Mouse (Mus musculus) intestine, embryonic 15.5 days (tissue): Measurements from ENCODE around the gene Gal3st2. TPM values are rescaled to one million over a fixed set of nuclear protein-coding genes. Genes with fewer than 3 reads are reported as not detected.
"Not testable (repeated sequence)": the region's sequence is repeated elsewhere in the genome, so short reads cannot be mapped to it uniquely, and the experiment has no call there.

ENCODE experiments used
- ATAC-seq: fragments of 200-750 bp; cut with Nextera tagmentation; 2 replicates; pipeline ENCODE4 v1.8.0; 2017; ENCODE audit warnings: moderate TSS enrichment, moderate library complexity
- H3K27ac ChIP-seq: fragments of 300-500 bp; sonication (generic); 2 replicates; pipeline ENCODE4 v1.5.1; 2015; ENCODE audit warnings: mild to moderate bottlenecking, inconsistent platforms
- H3K27me3 ChIP-seq: fragments of 300-500 bp; sonication (generic); replicated peaks from 2 replicates; pipeline ENCODE4 v1.6.1; 2015; ENCODE audit warnings: inconsistent platforms
- H3K36me3 ChIP-seq: fragments of 300-500 bp; sonication (generic); 2 replicates; pipeline ENCODE4 v1.6.1; 2015; ENCODE audit warnings: inconsistent platforms
- H3K4me1 ChIP-seq: fragments of 300-500 bp; sonication (generic); replicated peaks from 2 replicates; pipeline ENCODE4 v1.6.1; 2015; ENCODE audit warnings: inconsistent platforms
- H3K4me2 ChIP-seq: fragments of 300-500 bp; sonication (generic); replicated peaks from 2 replicates; pipeline ENCODE4 v1.6.1; 2015; ENCODE audit warnings: mild to moderate bottlenecking, inconsistent platforms
- H3K4me3 ChIP-seq: fragments of 300-500 bp; sonication (generic); replicated peaks from 2 replicates; pipeline ENCODE4 v1.5.1; 2015; ENCODE audit warnings: inconsistent platforms
- H3K9ac ChIP-seq: fragments of 300-500 bp; sonication (generic); 2 replicates; pipeline ENCODE4 v1.6.1; 2015; ENCODE audit warnings: inconsistent platforms
- H3K9me3 ChIP-seq: fragments of 300-500 bp; sonication (generic); 2 replicates; pipeline ENCODE4 v1.6.1; 2016; ENCODE audit warnings: inconsistent platforms
- WGBS: fragments of 180-500 bp; shearing (Covaris S2); methylation state at CpG from one replicate; pipeline ENCODE4 v1.1.7; 2015; 5-methylcytosine and 5-hydroxymethylcytosine counted together
- polyA plus RNA-seq: library from polyadenylated mRNA; unstranded; fragments of >200 nt; fragmentation: Nextera tagmentation; extraction: Ambion mirVana; gene quantifications from 2 replicates; pipeline ENCODE4 v1.2.1, GENCODE M21; 2015

Gal3st2 gene
- 0.05 and 0.44 TPM in 2 replicates for polyA plus RNA-seq

DNA sequence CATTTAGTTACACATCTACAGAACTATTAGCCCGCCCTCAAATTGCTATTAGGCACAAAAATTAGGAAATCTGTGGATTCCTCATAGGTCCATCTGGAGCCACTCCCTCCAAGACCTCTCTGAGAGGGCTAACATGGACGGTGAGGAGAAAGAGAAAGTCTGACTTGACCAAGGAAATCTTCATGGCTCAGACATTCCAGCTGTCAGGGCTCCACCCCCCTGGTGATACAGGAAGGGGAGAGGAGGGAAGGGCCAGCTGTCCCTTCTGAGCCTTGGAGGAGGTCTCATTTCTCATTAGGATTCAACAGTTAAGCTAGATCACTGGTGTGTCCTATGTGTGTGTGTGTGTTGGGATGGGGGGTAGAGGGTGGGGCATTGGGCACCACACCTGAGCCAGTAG is at the start of gene Gal3st2:
TSS of gene Gal3st2 (plus strand) at position 259 of the 400 bp plus-strand sequence.
- not testable (repeated sequence) for H3K9ac ChIP-seq, H3K36me3 ChIP-seq, H3K4me1 ChIP-seq, H3K27ac ChIP-seq, ATAC-seq, H3K9me3 ChIP-seq, H3K4me3 ChIP-seq, H3K4me2 ChIP-seq, H3K27me3 ChIP-seq
- 54% methylated on average over 2 of the region's 2 CpGs for WGBS

DNA sequence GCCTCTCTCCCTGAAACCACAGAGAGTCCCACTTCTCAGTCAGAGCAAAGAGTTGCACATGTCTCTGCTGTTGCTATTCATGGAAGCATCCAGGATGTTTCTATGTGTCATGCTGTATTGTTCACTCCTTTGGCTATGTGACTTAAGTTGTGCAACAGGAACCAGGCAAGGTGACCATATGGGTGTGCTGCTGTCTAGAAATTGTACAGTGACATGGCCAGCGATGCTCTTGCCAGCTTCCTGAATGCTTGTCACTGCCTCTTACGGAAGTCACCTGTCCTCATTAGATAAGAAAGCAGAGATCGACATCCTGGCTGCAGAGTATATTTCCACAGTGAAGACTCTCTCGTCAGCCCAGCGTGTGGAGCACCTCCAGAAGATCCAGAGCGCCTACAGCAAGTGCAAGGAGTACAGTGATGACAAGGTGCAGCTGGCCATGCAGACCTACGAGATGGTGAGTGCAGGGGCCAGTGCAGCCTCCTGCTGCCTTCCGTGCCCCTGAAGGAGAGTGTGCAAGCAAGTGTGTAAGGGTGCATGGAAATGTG is 49.5 kb upstream of the Gal3st2 start:
- H3K4me3 ChIP-seq: no peak overlapping the region
- peaks cover 54% of the 10 kb centered on the region for H3K36me3 ChIP-seq
- no peak overlapping the region for H3K9ac ChIP-seq
- H3K4me1 ChIP-seq: no peaks in the 10 kb centered on the region
- WGBS: 89% methylated on average over 8 of the region's 8 CpGs
- H3K27ac ChIP-seq: no peak overlapping the region
- ATAC-seq: no peak
- no peaks in the 10 kb centered on the region for H3K27me3 ChIP-seq
- no peaks in the 10 kb centered on the region for H3K9me3 ChIP-seq
- H3K4me2 ChIP-seq: no peak overlapping the region

DNA sequence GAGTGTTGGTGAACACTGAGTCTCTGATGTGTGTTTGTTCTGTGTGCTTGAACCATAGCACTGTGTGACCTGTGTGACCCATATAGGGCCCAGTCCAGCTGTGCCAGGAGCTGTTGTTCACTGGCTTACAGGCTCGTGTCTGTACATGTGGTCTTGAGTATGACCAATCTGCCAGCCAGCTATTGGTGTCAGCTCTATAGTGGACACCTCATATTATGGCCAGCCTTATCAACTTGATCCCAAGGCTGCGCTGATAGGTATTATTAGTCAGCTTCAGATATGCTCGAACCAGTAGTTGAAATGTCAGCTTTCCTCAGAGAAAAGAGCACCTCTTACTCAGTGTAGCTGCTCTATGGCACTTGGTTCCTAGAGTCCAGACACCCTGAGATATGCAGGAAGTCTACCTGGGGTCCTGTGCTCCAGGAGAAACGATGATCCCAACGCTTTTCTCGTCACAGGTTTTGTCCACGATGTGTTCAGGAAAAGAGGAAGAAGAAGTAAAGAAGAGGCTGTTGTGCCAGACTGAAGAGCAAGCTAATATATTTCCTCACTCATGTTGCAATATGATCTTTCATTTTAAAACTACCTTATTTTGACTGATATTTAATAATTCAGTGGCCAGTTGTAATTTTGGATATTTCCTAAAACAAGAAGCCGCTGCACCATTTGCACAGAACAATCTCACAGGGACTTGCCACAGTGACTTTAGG is 43.1 kb upstream of the Gal3st2 start:
- Histone ChIP-seq H3K4me1 (no peaks in the 10 kb centered on the region), H3K27ac (no peak overlapping the region), H3K9me3 (no peaks in the 10 kb centered on the region), H3K4me3 (no peak overlapping the region), H3K27me3 (no peaks in the 10 kb centered on the region), H3K4me2 (no peak overlapping the region), H3K36me3 (peaks cover 49% of the 10 kb centered on the region), H3K9ac (no peak overlapping the region)
- 96% methylated on average over 8 of the region's 8 CpGs for WGBS
- no peak for ATAC-seq

DNA sequence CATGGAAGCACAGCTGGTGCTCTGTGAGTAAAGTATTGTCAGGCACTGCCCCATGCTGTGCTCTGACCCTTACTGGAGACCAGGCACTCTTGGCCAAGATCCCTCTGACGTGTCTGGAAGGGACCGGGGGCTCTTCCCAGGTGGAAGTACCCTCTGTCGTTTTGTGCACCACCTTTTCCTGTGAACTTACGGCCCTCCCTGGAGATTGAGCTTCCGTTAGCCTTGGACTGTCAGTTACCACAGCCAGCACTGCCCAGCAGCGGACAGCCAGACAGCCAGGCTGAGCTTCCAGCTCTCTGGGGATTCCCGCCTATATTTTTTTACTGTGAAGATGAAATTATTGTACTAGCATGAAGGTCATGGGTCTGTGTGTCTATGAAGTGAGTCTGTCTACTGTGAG is 42.4 kb upstream of the Gal3st2 start:
- H3K4me3 ChIP-seq: no peak overlapping the region
- ATAC-seq: no peak
- no peaks in the 10 kb centered on the region for H3K27me3 ChIP-seq
- 94% methylated on average over 7 of the region's 7 CpGs for WGBS
- no peak overlapping the region for H3K4me2 ChIP-seq
- no peak overlapping the region for H3K9ac ChIP-seq
- H3K27ac ChIP-seq: no peak overlapping the region
- no peaks in the 10 kb centered on the region for H3K4me1 ChIP-seq
- no peaks in the 10 kb centered on the region for H3K9me3 ChIP-seq
- peaks cover 41% of the 10 kb centered on the region for H3K36me3 ChIP-seq

GRCm38 (mm10) chr1:93823796-93824495 is 37.2 kb upstream of the Gal3st2 start:
- peak overlapping the region; percentile 96 for H3K27ac ChIP-seq
- H3K9ac ChIP-seq: peak overlapping the region; percentile 66; the same call in 1 of the 2 replicates
- H3K27me3 ChIP-seq: no peaks in the 10 kb centered on the region
- WGBS: 83% methylated on average over 3 of the region's 3 CpGs
- H3K4me1 ChIP-seq: peaks cover 6% of the 10 kb centered on the region; the same call in 1 of the 2 replicates
- no peaks in the 10 kb centered on the region for H3K9me3 ChIP-seq
- H3K36me3 ChIP-seq: peaks cover 7% of the 10 kb centered on the region; the same call in 1 of the 2 replicates
- peak overlapping the region; percentile 52; the same call in 1 of the 2 replicates for H3K4me3 ChIP-seq
- ATAC-seq: no peak
- H3K4me2 ChIP-seq: peak overlapping the region; percentile 83

- WGBS: 6% methylated on average over 10 of the region's 10 CpGs
- H3K9ac ChIP-seq: peak within 1 kb of the TSS; percentile 66
- H3K36me3 ChIP-seq: peaks cover 2% of the 10 kb centered on the region; the same call in 1 of the 2 replicates
- peaks cover 6% of the 10 kb centered on the region; the same call in 1 of the 2 replicates for H3K4me1 ChIP-seq
- no peaks in the 10 kb centered on the region for H3K27me3 ChIP-seq
- peak within 1 kb of the TSS; percentile 52 for H3K4me3 ChIP-seq
- peak within 1 kb of the TSS; percentile 96 for H3K27ac ChIP-seq
- peak within 1 kb of the TSS; percentile 83 for H3K4me2 ChIP-seq
- no peaks in the 10 kb centered on the region for H3K9me3 ChIP-seq
- peak; percentile 15; the same call in 1 of the 2 replicates for ATAC-seq
These were observed 36.5 kb upstream of the Gal3st2 start, which contains the start of gene D2hgdh for GRCm38 (mm10) chr1:93824609-93825008. TSS of gene D2hgdh (plus strand) at chr1:93824909.

DNA sequence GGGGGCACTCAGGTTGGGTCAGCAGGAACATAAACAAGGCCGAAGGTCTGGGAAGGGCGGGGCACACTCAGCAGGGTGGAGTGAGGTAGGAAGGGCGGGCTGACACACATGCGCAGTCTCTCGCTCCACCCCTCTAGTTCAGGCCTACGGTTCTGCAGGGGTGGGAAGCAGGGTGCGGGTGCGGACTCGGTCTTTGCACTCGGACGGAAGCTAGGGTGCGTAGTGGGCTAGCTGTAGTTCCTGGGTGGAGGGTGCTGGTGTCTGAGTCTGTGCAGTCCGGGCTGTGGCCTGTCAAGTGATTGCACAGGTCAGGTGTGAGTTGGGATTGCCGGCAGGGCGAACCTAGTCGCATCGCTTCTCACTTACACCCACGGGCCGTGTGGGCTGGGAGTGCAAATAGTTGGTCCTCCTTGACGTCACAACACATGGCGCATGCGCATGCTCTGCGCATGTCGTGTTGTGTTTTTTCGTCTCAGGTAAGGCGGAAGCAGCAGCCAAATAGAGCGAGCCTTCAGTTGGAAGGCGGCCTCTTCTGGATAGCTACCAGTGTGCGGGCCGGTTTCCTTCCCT is 35.9 kb upstream of the Gal3st2 start:
- WGBS: 2% methylated on average over 30 of the region's 30 CpGs
- Histone ChIP-seq H3K4me3 (peak overlapping the region; percentile 52), H3K9ac (peak overlapping the region; percentile 66)

GRCm38 (mm10) chr1:93825771-93826539 is 35.2 kb upstream of the Gal3st2 start:
- peaks cover 6% of the 10 kb centered on the region; the same call in 1 of the 2 replicates for H3K4me1 ChIP-seq
- no peaks in the 10 kb centered on the region for H3K27me3 ChIP-seq
- peak; percentile 50 for ATAC-seq
- 40% methylated on average over 27 of the region's 27 CpGs for WGBS
- H3K36me3 ChIP-seq: no peaks in the 10 kb centered on the region; the same call in 1 of the 2 replicates
- peak overlapping the region; percentile 52 for H3K4me3 ChIP-seq
- H3K4me2 ChIP-seq: peak overlapping the region; percentile 83
- H3K9ac ChIP-seq: peak overlapping the region; percentile 66
- H3K27ac ChIP-seq: peak overlapping the region; percentile 96
- H3K9me3 ChIP-seq: no peaks in the 10 kb centered on the region

More for the DNA sequence above, 35.9 kb upstream of the Gal3st2 start:
- Histone ChIP-seq H3K27ac (peak overlapping the region; percentile 96), H3K36me3 (no peaks in the 10 kb centered on the region; the same call in 1 of the 2 replicates), H3K4me1 (peaks cover 6% of the 10 kb centered on the region; the same call in 1 of the 2 replicates), H3K27me3 (no peaks in the 10 kb centered on the region), H3K4me2 (peak overlapping the region; percentile 83), H3K9me3 (no peaks in the 10 kb centered on the region)
- ATAC-seq: peak; percentile 98

DNA sequence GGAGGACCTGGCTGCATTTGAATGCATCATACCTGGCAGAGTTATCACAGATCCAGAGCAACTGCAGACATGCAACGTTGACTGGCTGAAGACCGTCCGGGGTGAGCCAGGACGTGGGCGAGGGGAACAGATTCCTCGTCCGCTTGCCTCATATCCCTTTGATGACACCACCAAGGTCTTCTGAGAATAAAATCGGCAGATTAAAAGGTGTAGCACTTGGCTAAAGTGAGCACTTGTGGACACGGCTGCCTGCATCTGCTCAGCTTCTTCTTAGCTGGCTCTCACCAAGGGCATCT is 34.6 kb upstream of the Gal3st2 start:
- Histone ChIP-seq H3K4me1 (peaks cover 6% of the 10 kb centered on the region; the same call in 1 of the 2 replicates), H3K9ac (no peak overlapping the region), H3K9me3 (no peaks in the 10 kb centered on the region), H3K27me3 (no peaks in the 10 kb centered on the region), H3K27ac (no peak overlapping the region), H3K4me2 (peak overlapping the region; percentile 83), H3K36me3 (no peaks in the 10 kb centered on the region; the same call in 1 of the 2 replicates), H3K4me3 (peak overlapping the region; percentile 52; the same call in 1 of the 2 replicates)
- ATAC-seq: no peak
- 92% methylated on average over 9 of the region's 9 CpGs for whole genome bisulfite sequencing

- WGBS: 75% methylated on average over 3 of the region's 4 CpGs
- H3K4me3 ChIP-seq, H3K9me3 ChIP-seq, H3K27me3 ChIP-seq, H3K4me1 ChIP-seq, H3K9ac ChIP-seq, H3K4me2 ChIP-seq, H3K27ac ChIP-seq, H3K36me3 ChIP-seq: not testable (repeated sequence)
- 0 out of 2 replicates have a peak, but pooled peaks have one; percentile 30 for ATAC-seq
These were observed 28.2 kb upstream of the Gal3st2 start for GRCm38 (mm10) chr1:93832754-93833360.

GRCm38 (mm10) chr1:93834671-93835150 is 26.4 kb upstream of the Gal3st2 start:
- Histone ChIP-seq H3K27me3 (no peaks in the 10 kb centered on the region), H3K4me1 (no peaks in the 10 kb centered on the region), H3K36me3 (no peaks in the 10 kb centered on the region), H3K27ac (no peak overlapping the region), H3K4me3 (no peak overlapping the region), H3K9me3 (no peaks in the 10 kb centered on the region), H3K4me2 (no peak overlapping the region), H3K9ac (no peak overlapping the region)
- 90% methylated on average over 7 of the region's 7 CpGs for WGBS
- ATAC-seq: 0 out of 2 replicates have a peak, but pooled peaks have one; percentile 20
